Mouse (Mus musculus): ENCODE results near the gene Btbd35f13.
"Not testable (repeated sequence)": the region's sequence is repeated elsewhere in the genome, so short reads cannot be mapped to it uniquely, and the experiment has no call there.

The Btbd35f13 gene

DNA sequence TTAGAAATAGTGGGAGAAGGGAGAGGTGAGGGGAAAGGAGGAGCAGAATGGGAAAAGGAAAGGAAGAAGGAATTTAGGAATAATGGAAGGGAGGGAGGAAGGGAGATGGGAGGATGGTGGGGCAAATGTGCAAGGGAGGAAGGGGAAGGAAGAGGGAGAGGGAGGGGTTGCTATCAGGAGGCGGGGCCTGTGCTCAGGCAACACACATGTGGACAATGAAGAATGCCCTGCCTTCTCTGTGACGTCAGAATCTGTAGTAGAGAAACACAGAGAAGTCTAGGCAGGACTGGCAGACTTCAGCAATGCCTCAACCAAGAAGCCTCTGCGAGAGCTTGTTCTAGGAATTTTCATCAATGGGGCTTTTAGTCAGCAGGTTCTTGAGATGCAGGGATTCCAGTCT, at the start of gene Btbd35f13:
Gene Btbd35f13 (plus strand): TSS at position 301 of the 400 bp plus-strand sequence.
- not testable (repeated sequence) for DNase-seq (ENCODE audit: low spot score in 2 of 2)

- DNase-seq (ENCODE audit: low spot score in 2 of 2): not testable (repeated sequence)
These were observed 45.3 kb downstream of the Btbd35f13 start, which contains the start of gene Btbd35f14 for GRCm38 (mm10) chrX:33702249-33702648. TSS of gene Btbd35f14 (minus strand) at chrX:33702349.
